Mouse (Mus musculus): ENCODE measurements around the gene Pkib.

Gene Pkib

GRCm38 (mm10) chr10:57741351-57741750, 109.6 kb downstream of the Pkib start:
- peak; percentile 31 to 52 for DNase-seq

- DNase-seq: no peak
These were observed 111.3 kb downstream of the Pkib start for GRCm38 (mm10) chr10:57743045-57743444.

GRCm38 (mm10) chr10:57743606-57744016, 111.8 kb downstream of the Pkib start:
- peak in 1 of 2 experiments; percentile 31 for DNase-seq

GRCm38 (mm10) chr10:57744128-57744765, 112.5 kb downstream of the Pkib start:
- DNase-seq: no peak

DNA sequence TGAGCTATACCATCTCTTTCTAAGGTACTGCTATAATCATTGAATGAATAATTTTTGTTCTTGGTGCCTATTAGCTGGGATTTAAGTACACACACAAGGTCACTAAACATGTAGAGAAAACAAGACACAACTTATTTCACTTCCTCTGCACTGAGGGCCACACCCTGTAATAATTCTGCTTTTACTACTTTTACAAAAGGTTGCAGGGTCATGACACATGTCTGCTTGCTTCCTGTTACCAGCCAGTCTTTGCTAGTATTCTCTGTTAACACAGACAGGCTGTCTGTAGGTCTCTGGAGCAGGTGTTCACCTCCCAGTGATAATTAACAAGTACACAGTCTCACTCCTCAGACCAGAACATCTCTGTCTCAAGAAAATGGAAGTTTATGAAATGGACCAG, 113.7 kb downstream of the Pkib start:
- no peak for DNase-seq

- no peak for DNase-seq
These were observed 115.3 kb downstream of the Pkib start for GRCm38 (mm10) chr10:57747127-57747526.

- DNase-seq: no peak
These were observed 121.6 kb downstream of the Pkib start for GRCm38 (mm10) chr10:57753343-57753742.

DNA sequence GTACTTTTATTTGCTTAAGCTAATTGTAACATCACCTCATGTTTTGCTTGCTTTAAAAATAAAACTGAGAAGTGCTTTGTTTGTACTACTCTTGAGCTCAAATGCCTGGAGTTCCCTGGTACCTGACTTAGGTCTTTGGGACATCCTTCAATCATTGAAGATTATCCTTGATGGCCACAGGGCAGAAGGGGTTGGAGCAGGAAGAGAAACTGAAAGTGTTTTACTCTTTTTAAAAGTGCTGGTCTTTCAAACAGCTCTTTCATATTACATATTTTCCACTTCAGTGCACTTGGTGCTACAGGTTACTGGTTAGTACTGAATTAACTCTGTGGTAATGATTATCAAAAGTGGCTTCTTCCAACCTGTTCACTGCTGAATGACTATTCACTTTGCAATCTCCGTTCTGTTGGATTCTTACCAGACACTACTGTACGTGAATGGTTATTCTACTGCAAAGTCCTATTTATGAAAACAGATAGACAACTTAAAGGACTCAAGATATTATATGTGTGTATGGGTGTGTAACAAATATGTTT, 123.5 kb downstream of the Pkib start:
- DNase-seq: no peak

DNA sequence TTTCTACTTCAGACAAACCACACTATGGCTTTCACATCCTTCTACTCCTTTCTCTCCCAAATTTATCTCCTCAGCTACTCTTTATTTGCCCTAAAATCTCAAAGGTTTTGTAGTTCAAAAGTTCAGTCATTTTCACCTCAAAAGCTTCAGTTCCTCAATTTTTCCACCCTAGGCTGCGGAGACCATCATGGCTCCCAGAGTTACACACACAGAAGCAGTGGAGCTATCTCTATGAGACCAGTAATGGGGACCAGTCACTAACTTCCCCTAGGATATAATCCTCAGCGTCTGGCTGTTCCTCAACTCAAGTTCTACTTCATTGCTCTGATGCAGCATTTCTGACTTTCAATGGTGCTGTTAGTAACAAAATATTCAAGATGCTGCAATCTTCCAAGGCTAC, 127.2 kb downstream of the Pkib start:
- no peak for DNase-seq

DNA sequence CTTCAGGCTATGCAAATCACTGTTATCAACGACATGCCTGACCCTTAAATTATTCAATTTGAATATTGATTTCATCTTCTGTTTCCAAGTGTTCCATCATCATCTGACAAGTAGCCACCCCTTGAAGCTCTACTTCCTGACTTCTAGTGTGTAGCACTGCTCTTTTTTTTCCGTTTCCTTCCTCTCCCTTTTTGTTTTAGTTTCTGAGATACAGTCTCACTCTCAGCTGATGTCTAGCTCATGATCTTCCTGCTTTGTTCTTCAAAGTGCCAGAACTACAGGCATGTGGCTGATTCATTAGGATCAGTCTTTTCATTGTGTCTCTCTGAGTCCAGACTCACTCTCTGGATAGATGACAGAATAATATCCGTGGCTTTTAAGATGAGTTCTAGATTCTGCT, 128.9 kb downstream of the Pkib start:
- DNase-seq: no peak

DNA sequence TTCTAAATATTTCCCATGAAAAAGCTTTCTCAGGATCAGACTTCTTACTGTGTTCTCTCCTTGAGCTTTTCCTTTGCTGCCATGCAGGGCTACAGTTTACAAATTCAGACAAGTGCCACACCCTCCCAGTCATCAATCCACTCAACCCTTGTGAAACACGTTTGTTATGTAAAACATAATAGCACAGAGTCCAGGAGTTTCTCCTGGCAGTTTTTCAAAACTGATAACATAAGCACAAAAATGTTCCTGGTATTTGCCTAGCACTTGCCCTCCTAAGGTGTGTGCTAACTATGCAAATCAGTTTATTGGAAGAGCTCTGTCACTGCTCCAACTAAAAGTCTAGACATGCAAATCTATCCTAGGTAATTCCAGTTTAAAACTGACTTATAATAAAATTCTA, 131.3 kb downstream of the Pkib start:
- DNase-seq: no peak

DNA sequence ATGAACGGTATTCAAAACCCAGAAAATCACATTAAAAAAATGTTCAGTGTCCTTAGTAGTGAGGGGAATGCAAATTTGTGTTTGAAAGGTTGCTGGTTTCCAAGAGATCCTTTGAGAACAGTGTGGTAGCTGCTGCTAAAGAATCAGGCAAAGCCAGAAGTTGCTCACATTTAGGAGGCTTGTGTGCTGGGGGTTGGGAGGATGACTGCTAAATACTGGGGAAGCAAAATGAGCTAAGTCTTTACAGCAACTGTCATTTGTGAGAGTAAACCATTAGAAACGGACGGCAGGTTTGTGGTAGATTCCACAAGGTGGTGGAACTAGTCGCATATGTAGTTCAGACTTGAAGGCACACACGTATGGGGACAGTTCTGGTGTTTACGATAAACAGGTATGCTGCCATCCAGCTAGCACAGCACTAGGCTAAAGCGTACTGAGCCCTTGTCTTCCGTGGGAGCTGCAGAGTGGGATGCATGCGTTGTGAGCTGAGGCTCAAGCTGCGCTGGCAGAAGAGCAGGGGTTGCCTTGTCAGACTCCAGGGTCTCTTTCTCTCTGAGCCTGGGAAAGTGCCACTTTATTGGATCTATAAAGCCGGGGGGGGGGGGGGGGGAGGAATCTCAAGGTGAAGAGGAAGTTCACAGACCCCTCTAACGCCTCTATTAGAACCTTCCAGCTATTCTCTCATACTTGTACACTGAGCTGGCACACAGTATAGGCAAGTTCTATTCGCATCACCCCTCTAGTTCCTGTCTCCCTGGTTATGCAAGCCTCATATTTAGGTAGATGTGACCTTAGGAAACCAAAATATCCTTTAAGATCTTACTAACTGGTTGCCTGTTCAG, 151.7 kb downstream of the Pkib start:
- DNase-seq: no peak

DNA sequence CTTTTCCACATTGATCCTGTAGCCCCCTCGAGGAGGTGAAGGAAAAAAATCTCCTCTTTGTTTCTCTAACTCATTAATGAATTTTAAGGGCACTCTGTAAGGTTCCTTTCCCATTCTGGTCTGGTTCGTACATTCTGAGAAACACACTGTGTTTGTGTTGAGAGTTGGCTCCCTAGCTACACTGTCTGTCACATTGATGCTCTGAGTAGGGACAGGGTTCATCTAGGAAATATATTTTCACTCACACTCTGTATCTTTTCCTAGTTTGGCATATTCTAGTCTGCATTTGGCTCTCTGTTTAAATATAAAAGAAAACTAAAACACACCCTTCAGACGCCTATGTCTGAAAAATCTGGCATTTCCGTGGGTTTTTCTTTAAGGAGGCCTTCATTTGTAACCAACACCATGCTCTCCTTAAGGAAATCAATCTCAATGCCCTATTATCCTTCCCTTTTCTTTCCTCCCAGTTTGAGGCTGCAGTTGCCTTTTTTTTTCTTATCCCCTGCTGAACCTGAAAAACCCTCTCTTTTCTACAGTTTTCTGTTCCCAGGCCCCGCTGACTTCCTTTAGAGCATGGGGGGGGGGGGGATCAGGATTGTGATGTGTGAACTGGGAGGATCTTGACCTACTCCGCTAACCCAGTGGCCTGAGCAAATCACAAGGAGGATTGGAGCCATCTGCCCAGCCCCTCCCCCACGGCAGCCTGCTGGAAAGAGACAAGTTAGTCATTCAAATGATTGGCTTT, 152.5 kb downstream of the Pkib start:
- peak; percentile 90 for DNase-seq

GRCm38 (mm10) chr10:57784876-57785150, 153.0 kb downstream of the Pkib start, which contains the start of gene Fabp7:
TSS of gene Fabp7 (plus strand) at chr10:57784881.
- DNase-seq: no peak

GRCm38 (mm10) chr10:57785552-57785951, 153.8 kb downstream of the Pkib start:
- DNase-seq: no peak

Measured in kidney, postnatal 25 days (tissue).